Mouse (Mus musculus): ENCODE results near the gene Tagln. TPM values are rescaled to one million over a fixed set of nuclear protein-coding genes. Genes with fewer than 3 reads are reported as not detected.

Gene Tagln
- polyA plus RNA-seq, 1 experiment, result 9.9 TPM

DNA sequence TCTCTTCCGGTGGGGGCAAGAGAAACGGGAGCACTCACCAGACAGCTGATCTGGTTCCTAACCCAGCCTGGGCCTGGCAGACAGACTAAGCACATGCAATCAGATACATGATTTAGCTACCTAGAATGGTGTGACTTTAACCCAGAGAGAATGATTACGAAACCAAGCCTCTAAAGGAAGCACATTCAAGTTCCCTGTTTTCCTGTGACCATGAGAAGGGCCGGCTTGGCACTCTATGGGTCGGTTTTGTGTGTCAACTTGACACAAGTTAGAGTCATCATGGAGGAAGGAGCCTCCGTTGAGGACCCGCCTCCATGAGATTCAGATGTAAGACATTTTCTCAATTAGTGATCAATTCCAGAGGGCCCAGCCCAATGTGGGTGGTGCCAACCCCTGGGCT is 23.8 kb upstream of the Tagln start:
- TF ChIP-seq POLR2A (IDR thresholded peaks at IDR 0.05; ENCODE audit: borderline replicate concordance, low read depth, low read length) (no peak), CTCF (IDR thresholded peaks at IDR 0.05; ENCODE audit: low read depth, low read length) (no peak)
- Histone ChIP-seq H3K4me3 (ENCODE audit: insufficient read depth, low read length) (no peak overlapping the region), H3K27ac (ENCODE audit: insufficient read depth, low read depth, low read length) (peak overlapping the region; percentile 39), H3K4me1 (ENCODE audit: control insufficient read depth, insufficient read depth, low read length) (peaks cover 44% of the 10 kb centered on the region)

DNA sequence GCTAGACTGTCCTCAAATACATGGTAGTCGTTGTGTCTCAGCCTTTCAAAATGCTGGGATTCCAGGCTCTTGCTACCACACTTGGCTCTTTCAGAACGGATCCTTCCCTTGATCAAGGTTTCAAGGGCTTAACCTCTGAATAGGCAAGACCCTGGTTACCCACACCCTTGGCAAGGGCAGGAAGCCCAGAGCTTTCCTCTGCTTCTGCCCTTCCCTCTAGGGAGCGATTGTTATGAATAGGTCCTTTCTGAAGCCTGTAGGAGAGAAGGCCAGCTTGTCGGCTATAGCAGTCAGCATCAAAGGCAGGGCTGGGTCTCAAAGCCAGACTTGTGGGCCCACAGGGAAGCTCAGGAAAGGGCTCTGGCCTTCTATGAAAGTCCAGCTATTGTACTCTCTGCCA is 23.0 kb upstream of the Tagln start:
- peak overlapping the region; percentile 11; the same call in 1 of the 2 replicates for H3K27ac ChIP-seq (ENCODE audit: insufficient read depth, low read depth, low read length)
- H3K4me3 ChIP-seq (ENCODE audit: insufficient read depth, low read length), result no peak overlapping the region
- no peak for TF ChIP-seq CTCF (IDR thresholded peaks at IDR 0.05; ENCODE audit: low read depth, low read length)
- TF ChIP-seq POLR2A (IDR thresholded peaks at IDR 0.05; ENCODE audit: borderline replicate concordance, low read depth, low read length), result no peak
- peaks cover 44% of the 10 kb centered on the region for H3K4me1 ChIP-seq (ENCODE audit: control insufficient read depth, insufficient read depth, low read length)

DNA sequence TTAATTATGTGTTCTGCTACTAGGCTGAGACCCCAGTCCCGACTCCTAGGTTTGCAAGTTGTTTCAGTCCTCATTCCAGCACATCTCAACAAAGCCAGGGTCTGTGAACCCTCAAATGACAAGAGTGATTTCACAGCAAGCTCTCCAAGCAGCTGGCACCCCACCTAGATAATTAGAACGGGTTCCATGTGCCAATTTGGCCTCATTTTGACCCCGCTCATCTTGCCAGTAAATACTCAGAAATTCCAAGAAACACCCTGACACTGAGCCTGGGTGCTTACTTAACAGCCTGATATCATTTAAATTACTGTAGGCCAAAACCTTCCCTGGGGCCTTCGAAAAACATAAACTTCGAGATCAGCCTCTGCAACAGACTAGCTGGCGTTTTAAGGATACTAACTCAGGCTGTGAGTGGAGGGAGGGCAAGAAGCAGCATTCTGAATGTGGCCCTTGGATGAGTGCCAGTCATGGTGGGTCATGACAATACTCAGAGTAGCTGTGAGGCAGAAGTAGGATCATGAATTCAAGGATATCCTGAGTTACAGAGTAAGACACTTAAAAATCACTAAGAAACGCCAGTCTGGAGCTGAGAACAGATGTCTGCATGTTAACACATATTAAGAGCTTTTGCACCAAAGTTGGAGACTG is 22.3 kb upstream of the Tagln start:
- Histone ChIP-seq H3K27ac (ENCODE audit: insufficient read depth, low read depth, low read length) (no peak overlapping the region), H3K4me1 (ENCODE audit: control insufficient read depth, insufficient read depth, low read length) (peaks cover 46% of the 10 kb centered on the region), H3K4me3 (ENCODE audit: insufficient read depth, low read length) (no peak overlapping the region)
- TF ChIP-seq POLR2A (IDR thresholded peaks at IDR 0.05; ENCODE audit: borderline replicate concordance, low read depth, low read length) (no peak), CTCF (IDR thresholded peaks at IDR 0.05; ENCODE audit: low read depth, low read length) (no peak)

DNA sequence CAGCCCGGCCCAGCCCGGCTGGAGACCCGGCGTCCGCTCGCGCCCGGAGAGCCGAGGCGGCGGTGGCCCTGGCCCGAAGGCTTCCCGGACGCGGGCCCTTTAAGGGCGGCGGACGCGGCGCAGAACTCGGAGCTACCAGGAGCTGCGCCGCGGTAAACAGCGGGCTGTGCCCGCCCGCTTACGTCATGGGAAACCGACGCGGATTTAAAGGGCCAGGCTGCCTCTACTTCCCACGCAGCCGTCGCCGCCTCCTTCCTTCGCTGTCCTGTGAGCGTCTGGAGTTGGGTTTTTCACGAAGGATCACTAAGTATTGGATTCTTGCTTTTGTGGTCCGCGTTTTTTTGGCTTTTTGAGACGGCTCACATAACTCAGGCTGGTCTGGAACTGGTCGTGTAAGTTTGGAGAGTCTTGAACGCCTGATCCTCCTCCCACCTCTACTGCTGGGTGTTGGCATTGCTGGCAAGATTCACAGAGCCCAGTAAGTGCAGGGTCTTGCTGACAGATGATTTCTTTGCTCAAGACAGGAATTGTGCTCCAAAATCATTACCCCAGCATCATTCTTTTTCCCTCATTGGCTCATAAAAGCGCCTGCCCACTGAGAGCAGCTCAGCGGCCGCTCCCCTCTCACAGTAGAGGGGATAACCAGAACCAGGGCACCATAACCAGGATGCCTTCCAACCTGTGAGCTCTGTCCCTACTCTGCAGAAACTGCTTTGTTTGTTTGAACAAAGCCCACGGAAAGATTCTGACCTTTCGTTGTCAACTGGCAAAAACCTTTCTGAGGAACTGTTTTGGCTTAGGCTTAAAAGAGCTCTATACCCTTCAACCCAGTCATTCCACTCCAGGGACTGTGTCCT is 19.5 kb upstream of the Tagln start, which contains the start of gene Sidt2:
Gene Sidt2, minus strand, starts transcription at position 152 of the 857 bp plus-strand sequence.
- no peak for TF ChIP-seq CTCF (IDR thresholded peaks at IDR 0.05; ENCODE audit: low read depth, low read length)
- TF ChIP-seq POLR2A (IDR thresholded peaks at IDR 0.05; ENCODE audit: borderline replicate concordance, low read depth, low read length), result no peak
- peaks cover 30% of the 10 kb centered on the region for H3K4me1 ChIP-seq (ENCODE audit: control insufficient read depth, insufficient read depth, low read length)

DNA sequence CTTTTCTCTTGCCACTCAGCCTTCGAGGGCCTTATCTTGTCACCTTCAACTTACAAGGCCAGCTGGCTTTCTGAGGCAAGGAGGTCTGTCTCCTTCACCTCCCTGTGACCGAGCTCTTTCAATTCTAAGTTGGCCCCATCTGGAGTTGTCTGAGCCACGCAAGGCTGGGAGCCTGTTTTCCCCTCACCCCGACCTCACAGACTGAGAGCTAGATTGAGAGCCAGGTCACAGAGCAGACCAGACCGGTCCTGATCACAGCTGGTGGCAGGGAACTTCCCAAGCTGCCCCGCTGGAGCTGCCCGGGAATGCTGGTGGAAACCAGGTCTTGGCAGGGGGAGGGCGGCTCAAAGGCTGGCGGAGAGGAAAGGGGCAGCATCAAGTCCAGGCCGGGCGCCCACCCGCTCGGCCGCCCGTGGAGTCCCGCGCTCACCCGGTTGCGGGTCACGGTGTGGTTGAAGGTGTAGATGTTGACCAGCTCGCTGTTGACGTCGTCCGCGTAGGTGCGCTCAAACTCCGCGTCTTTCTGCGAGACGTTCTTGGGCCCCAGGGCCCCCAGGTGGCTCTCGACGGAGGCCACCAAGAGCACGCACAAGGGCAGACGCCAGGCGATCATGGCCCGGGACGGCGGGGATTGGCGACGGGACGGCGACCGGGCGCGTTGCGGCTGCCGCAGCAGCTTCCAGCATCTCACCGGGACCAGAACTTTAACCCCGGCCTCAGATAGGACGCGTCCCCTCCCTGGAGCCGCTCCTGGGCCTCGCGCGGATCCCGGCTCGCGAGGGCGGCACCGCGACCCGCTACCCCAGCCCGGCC is 18.6 kb upstream of the Tagln start:
- H3K4me1 ChIP-seq (ENCODE audit: control insufficient read depth, insufficient read depth, low read length), result peaks cover 23% of the 10 kb centered on the region
- peak overlapping the region; percentile 66 for H3K4me3 ChIP-seq (ENCODE audit: insufficient read depth, low read length)
- TF ChIP-seq POLR2A (IDR thresholded peaks at IDR 0.05; ENCODE audit: borderline replicate concordance, low read depth, low read length) (no peak), CTCF (IDR thresholded peaks at IDR 0.05; ENCODE audit: low read depth, low read length) (no peak)
- peak overlapping the region; percentile 30 for H3K27ac ChIP-seq (ENCODE audit: insufficient read depth, low read depth, low read length)

More for the DNA sequence above, 19.5 kb upstream of the Tagln start, which contains the start of gene Sidt2:
- Histone ChIP-seq H3K4me3 (ENCODE audit: insufficient read depth, low read length) (peak within 1 kb of the TSS; percentile 66), H3K27ac (ENCODE audit: insufficient read depth, low read depth, low read length) (peak within 1 kb of the TSS; percentile 30)

DNA sequence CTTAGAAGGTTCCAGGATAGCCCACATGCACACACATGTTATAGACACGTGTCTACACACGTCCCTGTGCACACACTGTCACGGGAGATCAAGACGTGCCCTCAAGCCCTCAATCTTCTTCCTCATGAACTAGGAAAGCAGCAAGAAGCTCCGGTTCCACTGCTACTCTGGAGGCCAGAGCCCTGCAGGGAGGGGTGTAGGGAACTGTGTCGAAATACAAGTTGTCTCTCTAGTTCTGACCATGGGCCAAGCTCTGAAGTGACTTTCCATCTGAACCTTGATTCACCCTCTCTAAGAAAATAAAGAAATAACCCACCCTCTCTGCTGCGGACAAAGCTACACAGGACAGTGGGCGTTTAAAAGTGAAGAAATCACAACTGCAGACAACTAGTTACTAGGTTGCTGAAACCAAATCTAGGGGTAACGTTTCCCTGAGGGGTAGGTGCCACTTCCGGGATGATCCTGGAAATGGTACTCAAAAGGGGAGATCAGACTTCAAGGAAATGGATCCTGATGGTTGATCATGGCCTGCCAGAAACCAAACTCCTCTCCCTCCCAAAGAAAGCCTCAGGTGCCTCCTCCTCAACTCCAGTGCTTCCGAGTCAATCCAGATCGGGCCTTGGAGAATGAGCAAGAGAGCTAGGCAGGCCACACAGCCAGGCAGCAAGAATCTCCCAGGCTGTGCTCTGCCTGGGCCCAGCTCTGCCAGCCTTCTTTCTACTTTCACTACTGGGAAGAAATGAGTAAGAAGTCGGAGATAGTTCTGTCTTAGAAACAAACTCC is 17.8 kb upstream of the Tagln start:
- peak overlapping the region; percentile 3; the same call in 1 of the 2 replicates for H3K27ac ChIP-seq (ENCODE audit: insufficient read depth, low read depth, low read length)
- peak overlapping the region; percentile 66 for H3K4me3 ChIP-seq (ENCODE audit: insufficient read depth, low read length)
- H3K4me1 ChIP-seq (ENCODE audit: control insufficient read depth, insufficient read depth, low read length), result peaks cover 17% of the 10 kb centered on the region
- TF ChIP-seq CTCF (IDR thresholded peaks at IDR 0.05; ENCODE audit: low read depth, low read length) (no peak), POLR2A (IDR thresholded peaks at IDR 0.05; ENCODE audit: borderline replicate concordance, low read depth, low read length) (no peak)

DNA sequence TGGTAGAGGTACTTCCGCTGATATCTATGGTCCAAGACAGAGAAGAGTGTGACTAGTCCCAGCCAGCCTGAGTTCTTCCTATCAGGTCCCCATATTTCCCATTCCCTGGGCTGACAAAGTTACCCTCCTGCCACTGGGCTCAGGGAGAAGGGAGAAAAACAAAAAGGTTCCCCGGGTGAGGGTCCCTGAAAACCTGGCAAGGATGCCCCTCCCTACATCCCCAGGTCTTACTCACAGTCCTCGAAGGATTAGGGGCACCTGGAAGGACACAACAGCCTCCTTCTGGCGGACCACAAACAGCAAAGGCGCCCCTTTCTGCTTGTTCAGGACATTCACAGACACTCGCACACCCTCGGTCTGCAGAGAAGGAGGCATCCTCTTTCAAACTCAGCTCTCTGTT is 17.0 kb upstream of the Tagln start:
- Histone ChIP-seq H3K4me1 (ENCODE audit: control insufficient read depth, insufficient read depth, low read length) (peaks cover 11% of the 10 kb centered on the region), H3K4me3 (ENCODE audit: insufficient read depth, low read length) (peak overlapping the region; percentile 66), H3K27ac (ENCODE audit: insufficient read depth, low read depth, low read length) (no peak overlapping the region)
- TF ChIP-seq POLR2A (IDR thresholded peaks at IDR 0.05; ENCODE audit: borderline replicate concordance, low read depth, low read length), result no peak
- no peak for TF ChIP-seq CTCF (IDR thresholded peaks at IDR 0.05; ENCODE audit: low read depth, low read length)

DNA sequence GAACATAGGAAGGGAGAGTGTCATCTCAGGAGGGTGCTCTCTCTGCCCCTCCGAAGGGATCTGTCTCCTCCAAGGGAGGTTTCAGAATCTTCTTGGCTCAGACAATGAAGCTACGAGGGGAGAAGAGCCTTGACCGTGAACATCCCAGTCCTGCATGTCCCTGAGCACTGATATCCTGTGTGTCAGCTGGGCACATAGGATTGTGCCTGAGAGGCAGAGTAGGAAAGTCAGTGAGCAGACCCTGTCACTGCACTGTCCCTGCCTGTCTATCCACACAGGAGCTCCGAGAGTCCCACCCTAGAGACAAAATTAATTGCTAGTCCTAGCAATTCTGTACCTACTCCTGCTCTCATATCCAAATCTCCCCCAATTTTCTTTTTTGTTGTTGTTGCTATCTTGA is 16.2 kb upstream of the Tagln start:
- no peak overlapping the region for H3K4me3 ChIP-seq (ENCODE audit: insufficient read depth, low read length)
- peaks cover 11% of the 10 kb centered on the region for H3K4me1 ChIP-seq (ENCODE audit: control insufficient read depth, insufficient read depth, low read length)
- no peak overlapping the region for H3K27ac ChIP-seq (ENCODE audit: insufficient read depth, low read depth, low read length)
- TF ChIP-seq CTCF (IDR thresholded peaks at IDR 0.05; ENCODE audit: low read depth, low read length), result no peak
- TF ChIP-seq POLR2A (IDR thresholded peaks at IDR 0.05; ENCODE audit: borderline replicate concordance, low read depth, low read length), result no peak

DNA sequence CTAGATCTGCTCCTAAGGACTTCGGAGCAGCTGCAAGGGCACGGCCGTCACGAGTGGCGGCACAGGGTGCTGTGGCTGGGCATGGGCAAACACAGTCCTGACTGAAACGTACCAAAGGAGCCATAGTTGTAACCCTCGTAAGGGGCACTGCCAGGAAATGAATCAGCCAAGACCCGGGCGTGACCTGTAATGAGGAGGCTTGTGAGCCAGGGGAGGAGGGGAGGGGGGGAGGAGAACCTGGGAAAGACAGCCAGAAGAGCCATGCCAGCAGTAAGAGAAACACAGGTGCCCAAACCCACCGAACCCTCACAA is 11.0 kb upstream of the Tagln start:
- TF ChIP-seq POLR2A (IDR thresholded peaks at IDR 0.05; ENCODE audit: borderline replicate concordance, low read depth, low read length) (no peak), CTCF (IDR thresholded peaks at IDR 0.05; ENCODE audit: low read depth, low read length) (no peak)
- Histone ChIP-seq H3K4me1 (ENCODE audit: control insufficient read depth, insufficient read depth, low read length) (peaks cover 14% of the 10 kb centered on the region), H3K27ac (ENCODE audit: insufficient read depth, low read depth, low read length) (no peak overlapping the region), H3K4me3 (ENCODE audit: insufficient read depth, low read length) (no peak overlapping the region)

Measured in bone marrow macrophage, adult 2 months (primary cell).